Mouse (Mus musculus): Measurements from ENCODE around the gene 9930111J21Rik2.
"Not testable (repeated sequence)": the region's sequence is repeated elsewhere in the genome, so short reads cannot be mapped to it uniquely, and the experiment has no call there.

GRCm38 (mm10) chr11:48978240-48978939 lies 72.7 kb downstream of the 9930111J21Rik2 start, which contains the start of gene Olfr56:
- TF ChIP-seq CTCF, EP300 (IDR thresholded peaks at IDR 0.05; ENCODE audit: low read depth): not testable (repeated sequence)
